Mouse (Mus musculus) heart, embryonic 14.5 days (tissue): ENCODE data around the gene Cotl1. TPM values are rescaled to one million over a fixed set of nuclear protein-coding genes. Genes with fewer than 3 reads are reported as not detected.
A peak's percentile ranks its signal among the peaks of the same experiment; 100 is the strongest.

ENCODE experiments used
- ATAC-seq: fragments of 200-750 bp; cut with Nextera tagmentation; 2 replicates; pipeline ENCODE4 v1.8.0; 2017; ENCODE audit warnings: low read depth, moderate TSS enrichment; ENCODE audit not compliant: insufficient number of reproducible peaks, insufficient read depth, low FRiP score
- H3K27ac ChIP-seq, 2 experiments: fragments of 200-500 bp in 1 of 2; fragments of 300-500 bp in 1 of 2; sonication (generic) in 1 of 2; replicated peaks in 1 of 2; 2 replicates each; pipeline ENCODE4 v1.5.1; 2012 to 2014; ENCODE audit warnings: low read depth in 2 of 2, low read length in 2 of 2, control low read depth in 1 of 2, mild to moderate bottlenecking in 1 of 2, mixed read lengths in 1 of 2; ENCODE audit not compliant: control insufficient read depth in 1 of 2, insufficient read depth in 1 of 2
- H3K27me3 ChIP-seq: fragments of 300-500 bp; sonication (generic); 2 replicates; pipeline ENCODE4 v1.6.1; 2014; ENCODE audit warnings: mild to moderate bottlenecking, low read length, control low read depth; ENCODE audit not compliant: control insufficient read depth, insufficient read depth
- H3K36me3 ChIP-seq: fragments of 300-500 bp; sonication (generic); 2 replicates; pipeline ENCODE4 v1.6.1; 2014; ENCODE audit warnings: mild to moderate bottlenecking, control low read depth, low read length, mixed read lengths; ENCODE audit not compliant: control insufficient read depth, insufficient read depth
- H3K4me1 ChIP-seq, 2 experiments: fragments of 200-500 bp in 1 of 2; fragments of 300-500 bp in 1 of 2; sonication (generic) in 1 of 2; 2 replicates each; pipeline ENCODE4 v1.6.1; 2012 to 2014; ENCODE audit warnings: low read length in 2 of 2, control low read depth in 1 of 2, mixed read lengths in 1 of 2; ENCODE audit not compliant: control insufficient read depth in 2 of 2, insufficient read depth in 2 of 2
- H3K4me2 ChIP-seq: fragments of 300-500 bp; sonication (generic); 2 replicates; pipeline ENCODE4 v1.6.1; 2014; ENCODE audit warnings: mild to moderate bottlenecking, low read length
- H3K4me3 ChIP-seq, 2 experiments: fragments of 200-500 bp in 1 of 2; fragments of 300-500 bp in 1 of 2; sonication (generic) in 1 of 2; 2 replicates each; pipeline ENCODE4 v1.5.1; 2012 to 2014; ENCODE audit warnings: low read length in 2 of 2, mild to moderate bottlenecking in 2 of 2, control low read depth in 1 of 2, low read depth in 1 of 2, moderate library complexity in 1 of 2; ENCODE audit not compliant: control insufficient read depth in 1 of 2, insufficient read depth in 1 of 2
- H3K9ac ChIP-seq: fragments of 300-500 bp; sonication (generic); 2 replicates; pipeline ENCODE4 v1.6.1; 2014; ENCODE audit warnings: mild to moderate bottlenecking, low read length
- H3K9me3 ChIP-seq: fragments of 300-500 bp; sonication (generic); 2 replicates; pipeline ENCODE4 v1.6.1; 2016; ENCODE audit warnings: low read length, control low read depth; ENCODE audit not compliant: control insufficient read depth
- WGBS: fragments of 180-500 bp; shearing (Covaris S2); extraction: QIAGEN DNeasy Blood & Tissue Kit; methylation state at CpG from one replicate; pipeline ENCODE4 v1.1.7; 2014; 5-methylcytosine and 5-hydroxymethylcytosine counted together
- polyA plus RNA-seq: library from polyadenylated mRNA; unstranded; fragments of >200 nt; fragmentation: Nextera tagmentation; extraction: Ambion mirVana; gene quantifications from 2 replicates; pipeline ENCODE4 v1.2.1, GENCODE M21; 2014

The Cotl1 gene
- polyA plus RNA-seq, 1 experiment from 2014 or later = 75.9 TPM

DNA sequence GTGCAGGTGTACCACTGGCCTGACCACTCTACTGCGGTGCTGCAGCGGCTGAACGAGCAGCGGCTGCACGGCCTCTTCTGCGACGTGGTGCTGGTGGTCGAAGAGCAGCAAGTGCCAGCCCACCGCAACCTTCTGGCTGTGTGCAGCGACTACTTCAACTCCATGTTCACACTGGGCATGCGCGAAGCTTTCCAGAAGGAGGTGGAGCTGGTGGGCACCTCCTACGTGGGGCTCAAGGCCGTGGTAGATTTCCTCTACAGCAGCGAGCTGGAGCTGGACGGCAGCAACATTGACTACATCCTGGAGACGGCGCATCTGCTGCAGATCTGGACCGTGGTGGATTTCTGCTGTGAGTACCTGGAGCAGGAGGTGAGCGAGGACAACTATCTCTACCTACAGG is 29.3 kb upstream of the Cotl1 start:
- no peak for ATAC-seq
- Histone ChIP-seq H3K27ac (no peak overlapping the region), H3K4me2 (no peak overlapping the region), H3K4me1 (no peaks in the 10 kb centered on the region; a peak in 1 of 4 replicates), H3K36me3 (peaks cover 48% of the 10 kb centered on the region), H3K4me3 (no peak overlapping the region), H3K9ac (no peak overlapping the region), H3K9me3 (peaks cover 11% of the 10 kb centered on the region), H3K27me3 (no peaks in the 10 kb centered on the region)
- 70% methylated on average over 20 of the region's 20 CpGs for WGBS

DNA sequence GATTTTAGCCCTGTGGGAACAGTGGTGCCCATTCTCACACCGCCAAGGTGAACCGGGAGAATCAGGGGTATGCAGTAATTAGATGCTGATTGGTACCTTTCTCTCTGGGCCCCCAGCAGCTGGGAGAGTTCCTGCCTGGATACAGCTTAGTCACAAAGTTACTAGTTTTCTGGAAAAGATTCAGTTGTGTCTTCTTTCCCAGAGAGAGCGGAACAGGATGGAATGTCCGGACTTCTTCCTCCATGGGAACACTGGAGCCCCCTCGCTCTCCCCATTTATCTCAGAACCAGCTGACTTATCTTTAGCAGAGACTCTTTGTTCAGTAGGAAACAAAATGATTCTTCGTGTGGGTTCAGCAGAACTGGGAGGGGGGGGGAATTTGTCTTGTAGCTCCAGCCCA is 22.4 kb upstream of the Cotl1 start:
- Histone ChIP-seq H3K4me3 (peak overlapping the region; percentile 55 to 79), H3K27ac (peak overlapping the region in 1 of 2 experiments; percentile 67; a peak in 2 of 4 replicates), H3K36me3 (0 out of 2 replicates have a peak, but pooled peaks cover 6% of the 10 kb centered on the region), H3K27me3 (peaks cover 9% of the 10 kb centered on the region; the same call in 1 of the 2 replicates), H3K9ac (peak overlapping the region; percentile 86), H3K9me3 (no peaks in the 10 kb centered on the region), H3K4me1 (peaks cover 4% of the 10 kb centered on the region in 2 experiments; a peak in 2 of 4 replicates), H3K4me2 (peak overlapping the region; percentile 89)
- no peak for ATAC-seq
- 6% methylated on average over 6 of the region's 6 CpGs for WGBS

DNA sequence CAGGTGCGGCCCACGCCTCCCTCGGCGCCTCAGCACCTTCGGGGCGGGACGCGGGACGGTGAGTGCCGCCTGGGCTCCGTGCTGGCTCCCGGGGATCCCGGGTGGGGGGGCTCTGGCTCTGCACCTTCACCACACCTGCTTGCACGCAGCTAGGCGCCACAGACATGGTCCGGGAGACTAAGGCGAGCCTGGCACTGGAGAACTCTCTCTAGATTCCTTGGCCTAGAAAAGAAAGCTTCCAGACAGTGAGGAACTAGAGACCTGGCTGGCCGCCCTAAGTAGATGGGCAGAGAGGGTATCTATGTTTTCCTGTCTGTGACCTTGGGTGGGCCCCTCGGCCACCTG is 22.0 kb upstream of the Cotl1 start:
- H3K9me3 ChIP-seq = no peaks in the 10 kb centered on the region
- ATAC-seq = no peak
- peaks cover 9% of the 10 kb centered on the region; the same call in 1 of the 2 replicates for H3K27me3 ChIP-seq
- 0 out of 2 replicates have a peak, but pooled peaks cover 6% of the 10 kb centered on the region for H3K36me3 ChIP-seq
- peak overlapping the region; percentile 86 for H3K9ac ChIP-seq
- peak overlapping the region; percentile 55 to 79 for H3K4me3 ChIP-seq
- peak overlapping the region in 1 of 2 experiments; percentile 67; a peak in 2 of 4 replicates for H3K27ac ChIP-seq
- peak overlapping the region; percentile 89 for H3K4me2 ChIP-seq
- WGBS = under 1% methylated on average over 19 of the region's 19 CpGs
- H3K4me1 ChIP-seq = peaks cover 4% of the 10 kb centered on the region in 2 experiments; a peak in 2 of 4 replicates

DNA sequence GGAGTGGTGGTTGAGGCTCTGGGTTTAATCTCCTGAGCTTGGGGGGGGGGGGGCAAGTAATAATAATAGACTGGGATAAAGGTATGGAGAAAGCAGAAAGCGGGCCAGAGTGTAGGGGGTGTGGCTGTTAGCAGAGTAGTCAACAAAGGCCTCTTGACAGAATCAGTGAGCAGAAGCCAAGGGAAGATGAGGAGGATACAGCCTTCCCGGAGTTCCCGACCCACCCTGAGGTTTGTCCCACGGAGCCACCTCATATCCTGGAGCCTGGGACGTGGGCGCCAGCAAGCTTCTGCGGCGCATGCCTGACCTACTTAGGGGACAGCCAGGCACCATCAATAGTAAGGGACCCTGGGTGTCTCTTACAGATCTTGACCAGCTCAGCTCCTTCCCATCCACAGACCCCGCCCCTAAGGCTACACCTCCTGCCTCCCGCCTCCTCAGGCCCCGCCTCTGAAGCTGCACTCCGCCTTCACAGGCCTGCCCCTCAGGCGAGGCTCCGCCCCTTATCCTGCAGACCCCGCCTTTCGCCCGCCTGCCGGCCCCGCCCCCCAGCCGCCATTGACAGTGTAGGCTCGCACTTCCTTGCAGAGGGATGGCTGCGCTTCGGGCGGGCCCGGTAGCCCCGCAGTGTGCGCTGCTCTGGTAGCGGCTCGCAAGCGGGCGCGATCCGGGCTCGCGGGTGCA is 21.5 kb upstream of the Cotl1 start, which contains the start of gene Klhl36:
Gene Klhl36 (plus strand): TSS at position 561 of the 684 bp plus-strand sequence.
- ATAC-seq = peak; percentile 96
- H3K4me2 ChIP-seq = peak within 1 kb of the TSS; percentile 89
- peaks cover 4% of the 10 kb centered on the region in 2 experiments; a peak in 2 of 4 replicates for H3K4me1 ChIP-seq
- H3K9ac ChIP-seq = peak within 1 kb of the TSS; percentile 86
- 0 out of 2 replicates have a peak, but pooled peaks cover 6% of the 10 kb centered on the region for H3K36me3 ChIP-seq
- under 1% methylated on average over 34 of the region's 35 CpGs for WGBS
- H3K9me3 ChIP-seq = no peaks in the 10 kb centered on the region
- peak within 1 kb of the TSS in 1 of 2 experiments; percentile 67; a peak in 2 of 4 replicates for H3K27ac ChIP-seq
- H3K27me3 ChIP-seq = peaks cover 9% of the 10 kb centered on the region; the same call in 1 of the 2 replicates
- peak within 1 kb of the TSS; percentile 55 to 79 for H3K4me3 ChIP-seq

DNA sequence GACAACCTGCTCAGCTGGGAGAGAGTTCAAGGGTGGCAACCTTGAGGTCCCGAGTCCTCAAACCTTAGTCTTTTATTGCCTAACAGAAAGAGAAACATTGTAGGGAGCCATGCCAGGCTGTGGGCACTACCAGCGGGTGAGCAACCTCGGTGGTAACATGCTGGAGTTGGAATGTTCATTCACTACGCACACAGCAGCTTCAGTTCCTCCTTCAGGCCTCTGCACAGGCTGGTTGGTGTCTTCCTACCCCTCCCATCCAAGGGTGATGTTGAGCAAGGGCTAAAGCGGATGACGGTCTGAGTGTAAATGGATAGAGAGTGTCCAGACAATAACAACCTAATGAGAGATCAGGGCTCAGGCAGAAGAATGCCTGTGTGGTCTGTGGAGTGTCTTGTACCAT is 17.4 kb upstream of the Cotl1 start:
- no peaks in the 10 kb centered on the region for H3K9me3 ChIP-seq
- 68% methylated on average over 6 of the region's 6 CpGs for WGBS
- no peaks in the 10 kb centered on the region for H3K36me3 ChIP-seq
- H3K9ac ChIP-seq = no peak overlapping the region
- ATAC-seq = no peak
- no peaks in the 10 kb centered on the region for H3K27me3 ChIP-seq
- peaks cover 0 to 2% of the 10 kb centered on the region in 2 experiments; a peak in 1 of 4 replicates for H3K4me1 ChIP-seq
- H3K4me3 ChIP-seq = no peak overlapping the region
- no peak overlapping the region for H3K27ac ChIP-seq
- no peak overlapping the region for H3K4me2 ChIP-seq

DNA sequence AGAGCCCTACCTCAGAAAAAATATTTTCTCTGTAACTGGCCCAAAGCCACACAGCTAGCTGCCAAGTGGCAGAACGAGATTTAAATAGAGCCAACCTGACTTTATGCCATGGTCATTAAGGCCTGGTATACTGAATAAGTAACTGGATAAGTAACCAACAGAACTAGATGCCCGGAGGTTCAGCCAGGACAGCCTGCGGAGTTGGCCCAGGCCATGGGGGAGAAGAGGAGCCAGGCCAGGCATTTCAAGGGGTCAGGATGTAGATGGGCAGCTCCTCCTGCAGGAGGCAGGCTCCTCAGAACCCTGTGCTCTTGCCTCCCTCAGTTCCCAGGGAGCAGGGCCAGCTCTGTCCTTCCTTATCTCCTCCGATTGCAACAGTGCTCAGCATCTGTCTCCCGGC is 15.3 kb upstream of the Cotl1 start:
- H3K9ac ChIP-seq = no peak overlapping the region
- no peaks in the 10 kb centered on the region for H3K36me3 ChIP-seq
- H3K4me1 ChIP-seq = no peaks in the 10 kb centered on the region
- H3K9me3 ChIP-seq = no peaks in the 10 kb centered on the region
- 49% methylated on average over 5 of the region's 5 CpGs for WGBS
- no peaks in the 10 kb centered on the region for H3K27me3 ChIP-seq
- H3K4me2 ChIP-seq = no peak overlapping the region
- H3K27ac ChIP-seq = no peak overlapping the region
- ATAC-seq = no peak
- H3K4me3 ChIP-seq = no peak overlapping the region

DNA sequence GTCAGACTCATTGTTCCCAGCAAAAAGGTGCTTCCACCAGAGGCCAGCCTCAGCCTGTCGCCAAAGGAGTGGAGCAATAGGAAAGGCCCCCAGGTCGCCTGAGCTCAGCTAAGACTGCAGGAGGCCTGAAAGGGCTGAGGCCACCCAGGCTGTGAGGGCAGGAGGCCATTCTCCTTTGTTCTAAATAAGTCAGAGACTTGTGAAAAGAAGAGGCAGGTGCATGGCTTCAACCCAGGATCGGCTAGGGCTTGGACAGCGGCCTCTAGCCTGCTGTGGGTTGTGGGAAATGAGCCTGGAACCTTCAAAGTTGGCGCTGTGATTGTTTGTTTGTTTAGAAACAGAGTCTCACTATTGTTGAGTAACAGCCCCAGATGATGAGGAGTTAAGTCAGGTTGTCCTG is 13.7 kb upstream of the Cotl1 start:
- H3K4me3 ChIP-seq = no peak overlapping the region
- 63% methylated on average over 5 of the region's 5 CpGs for WGBS
- no peaks in the 10 kb centered on the region for H3K9me3 ChIP-seq
- H3K4me1 ChIP-seq = no peaks in the 10 kb centered on the region
- no peak overlapping the region for H3K4me2 ChIP-seq
- no peak for ATAC-seq
- H3K9ac ChIP-seq = no peak overlapping the region
- H3K27ac ChIP-seq = no peak overlapping the region
- no peaks in the 10 kb centered on the region for H3K27me3 ChIP-seq
- no peaks in the 10 kb centered on the region for H3K36me3 ChIP-seq
